Mouse (Mus musculus): ENCODE measurements at regions not wholly inside any gene's neighbourhood (a gene's known extent, or its start where the extent isn't known, plus 50 kb on each side); places are given as distances from the start of the nearest gene placed in this dataset.
A peak's percentile ranks its signal among the peaks of the same experiment; 100 is the strongest.

GRCm38 (mm10) chr2:160545527-160545926 lies 100.2 kb upstream of the Top1 start:
- H3K27ac ChIP-seq (replicated peaks; ENCODE audit: insufficient read depth, low read depth, low read length): no peak overlapping the region
- DNase-seq (ENCODE audit: extremely low read depth, low read depth, low spot score): no peak
- no peaks in the 10 kb centered on the region for H3K36me3 ChIP-seq (ENCODE audit: control insufficient read depth, insufficient read depth, low read length)
- 54% methylated on average over 4 of the region's 4 CpGs for WGBS
- no peaks in the 10 kb centered on the region for H3K4me1 ChIP-seq (ENCODE audit: control insufficient read depth, insufficient read depth, low read length)
- H3K4me3 ChIP-seq (ENCODE audit: insufficient read depth, low read depth, low read length): no peak overlapping the region
- no peaks in the 10 kb centered on the region for H3K27me3 ChIP-seq (ENCODE audit: control insufficient read depth, insufficient read depth, low read length)
- no peaks in the 10 kb centered on the region for H3K79me2 ChIP-seq (ENCODE audit: control insufficient read depth, insufficient read depth, low read length)
- no peak for TF ChIP-seq CTCF (IDR thresholded peaks at IDR 0.05; ENCODE audit: low read depth, low read length)
- no peak for TF ChIP-seq POLR2A (IDR thresholded peaks at IDR 0.05; ENCODE audit: extremely low read depth, insufficient read depth, low read length)
- no peak overlapping the region for H3K9ac ChIP-seq (ENCODE audit: low read depth, low read length)

DNA sequence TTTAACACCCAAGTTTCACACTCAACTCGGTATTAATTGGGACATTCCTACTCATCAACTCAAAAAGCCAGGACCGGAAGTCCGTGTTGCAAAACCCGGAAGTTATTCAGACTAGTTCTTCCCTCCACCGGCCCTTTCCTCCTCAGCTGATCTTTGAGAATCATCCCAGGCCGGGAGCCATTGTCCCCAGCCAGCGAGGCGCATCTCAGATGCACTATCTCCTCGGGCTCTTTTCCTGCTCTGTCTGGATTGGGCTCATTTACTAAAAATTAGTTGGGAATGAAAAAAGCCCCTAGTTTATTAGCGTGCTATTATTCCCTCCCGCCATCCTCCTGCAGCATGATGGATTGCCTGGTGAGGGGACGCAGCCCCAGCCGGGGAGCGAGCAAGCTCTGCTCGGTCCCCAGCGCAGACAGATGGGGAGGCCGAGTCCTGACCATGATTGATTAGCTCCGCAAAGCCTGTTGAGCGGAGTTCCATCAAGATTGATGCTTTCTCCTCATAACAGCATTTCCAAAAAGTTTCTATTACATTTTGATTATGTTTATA lies 93.5 kb upstream of the Top1 start:
- H3K9ac ChIP-seq (ENCODE audit: low read depth, low read length): no peak overlapping the region
- H3K4me3 ChIP-seq (ENCODE audit: insufficient read depth, low read depth, low read length): no peak overlapping the region
- no peak for DNase-seq (ENCODE audit: extremely low read depth, low read depth, low spot score)
- WGBS: 75% methylated on average over 19 of the region's 19 CpGs
- no peaks in the 10 kb centered on the region for H3K4me1 ChIP-seq (ENCODE audit: control insufficient read depth, insufficient read depth, low read length)
- H3K36me3 ChIP-seq (ENCODE audit: control insufficient read depth, insufficient read depth, low read length): no peaks in the 10 kb centered on the region
- no peaks in the 10 kb centered on the region for H3K27me3 ChIP-seq (ENCODE audit: control insufficient read depth, insufficient read depth, low read length)
- TF ChIP-seq POLR2A (IDR thresholded peaks at IDR 0.05; ENCODE audit: extremely low read depth, insufficient read depth, low read length) (no peak), CTCF (IDR thresholded peaks at IDR 0.05; ENCODE audit: low read depth, low read length) (no peak)
- H3K79me2 ChIP-seq (ENCODE audit: control insufficient read depth, insufficient read depth, low read length): no peaks in the 10 kb centered on the region
- H3K27ac ChIP-seq (replicated peaks; ENCODE audit: insufficient read depth, low read depth, low read length): no peak overlapping the region

- 83% methylated on average over 14 of the region's 14 CpGs for WGBS
- H3K27me3 ChIP-seq (ENCODE audit: control insufficient read depth, insufficient read depth, low read length): no peaks in the 10 kb centered on the region
- no peaks in the 10 kb centered on the region for H3K79me2 ChIP-seq (ENCODE audit: control insufficient read depth, insufficient read depth, low read length)
- no peak overlapping the region for H3K4me3 ChIP-seq (ENCODE audit: insufficient read depth, low read depth, low read length)
- TF ChIP-seq CTCF (IDR thresholded peaks at IDR 0.05; ENCODE audit: low read depth, low read length) (no peak), POLR2A (IDR thresholded peaks at IDR 0.05; ENCODE audit: extremely low read depth, insufficient read depth, low read length) (no peak)
- no peak for DNase-seq (ENCODE audit: extremely low read depth, low read depth, low spot score)
- H3K9ac ChIP-seq (ENCODE audit: low read depth, low read length): no peak overlapping the region
- H3K4me1 ChIP-seq (ENCODE audit: control insufficient read depth, insufficient read depth, low read length): no peaks in the 10 kb centered on the region
- no peaks in the 10 kb centered on the region for H3K36me3 ChIP-seq (ENCODE audit: control insufficient read depth, insufficient read depth, low read length)
- H3K27ac ChIP-seq (replicated peaks; ENCODE audit: insufficient read depth, low read depth, low read length): no peak overlapping the region
These were observed 84.0 kb upstream of the Top1 start for GRCm38 (mm10) chr2:160561711-160562110.

DNA sequence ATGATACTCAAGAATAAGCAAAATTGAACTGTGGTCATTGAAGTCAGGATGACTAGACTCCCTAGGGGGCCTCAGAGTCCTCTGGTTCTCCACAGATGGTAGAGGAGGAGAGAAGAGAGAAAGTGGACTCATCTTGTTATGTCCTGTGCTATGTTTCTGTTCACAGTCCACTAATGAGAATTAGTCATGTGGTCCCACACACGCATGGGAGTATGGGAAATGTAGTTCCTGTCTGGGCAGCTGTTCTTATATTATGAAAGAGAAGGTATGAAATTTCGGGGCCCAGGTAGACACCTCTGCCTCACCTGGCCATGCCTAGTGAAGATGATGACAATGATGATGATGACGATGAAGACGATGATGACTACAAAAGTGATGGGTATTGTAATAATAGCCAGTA lies 77.9 kb upstream of the Top1 start:
- Histone ChIP-seq H3K4me3 (ENCODE audit: insufficient read depth, low read depth, low read length) (no peak overlapping the region), H3K36me3 (ENCODE audit: control insufficient read depth, insufficient read depth, low read length) (no peaks in the 10 kb centered on the region), H3K27me3 (ENCODE audit: control insufficient read depth, insufficient read depth, low read length) (no peaks in the 10 kb centered on the region), H3K9ac (ENCODE audit: low read depth, low read length) (no peak overlapping the region), H3K4me1 (ENCODE audit: control insufficient read depth, insufficient read depth, low read length) (no peaks in the 10 kb centered on the region), H3K79me2 (ENCODE audit: control insufficient read depth, insufficient read depth, low read length) (no peaks in the 10 kb centered on the region), H3K27ac (replicated peaks; ENCODE audit: insufficient read depth, low read depth, low read length) (no peak overlapping the region)
- DNase-seq (ENCODE audit: extremely low read depth, low read depth, low spot score): no peak
- TF ChIP-seq CTCF (IDR thresholded peaks at IDR 0.05; ENCODE audit: low read depth, low read length) (no peak), POLR2A (IDR thresholded peaks at IDR 0.05; ENCODE audit: extremely low read depth, insufficient read depth, low read length) (no peak)
- 92% methylated on average over 4 of the region's 4 CpGs for WGBS

DNA sequence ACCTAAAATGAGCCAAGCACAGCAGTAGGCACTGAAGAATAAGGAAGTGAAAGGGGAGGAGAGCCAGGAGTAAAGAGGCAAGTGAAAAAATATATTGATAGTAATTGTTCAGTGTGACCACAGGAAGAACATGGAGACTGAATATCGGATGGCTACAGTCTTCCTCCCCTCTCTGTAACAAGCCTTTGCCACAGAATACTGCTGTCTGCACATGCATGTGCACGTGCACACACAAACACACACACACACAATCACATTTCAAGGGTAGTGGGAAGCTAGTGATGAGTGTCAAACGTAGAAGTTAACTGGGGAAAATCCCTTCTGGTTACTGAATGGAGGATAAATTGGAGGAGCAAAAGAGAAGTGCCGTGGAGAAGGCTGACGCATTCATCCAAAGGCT lies 76.2 kb upstream of the Top1 start:
- Histone ChIP-seq H3K27me3 (ENCODE audit: control insufficient read depth, insufficient read depth, low read length) (no peaks in the 10 kb centered on the region), H3K9ac (ENCODE audit: low read depth, low read length) (no peak overlapping the region), H3K4me3 (ENCODE audit: insufficient read depth, low read depth, low read length) (no peak overlapping the region), H3K36me3 (ENCODE audit: control insufficient read depth, insufficient read depth, low read length) (no peaks in the 10 kb centered on the region), H3K27ac (replicated peaks; ENCODE audit: insufficient read depth, low read depth, low read length) (no peak overlapping the region), H3K4me1 (ENCODE audit: control insufficient read depth, insufficient read depth, low read length) (no peaks in the 10 kb centered on the region), H3K79me2 (ENCODE audit: control insufficient read depth, insufficient read depth, low read length) (no peaks in the 10 kb centered on the region)
- no peak for DNase-seq (ENCODE audit: extremely low read depth, low read depth, low spot score)
- 78% methylated on average over 5 of the region's 5 CpGs for WGBS
- TF ChIP-seq CTCF (IDR thresholded peaks at IDR 0.05; ENCODE audit: low read depth, low read length) (no peak), POLR2A (IDR thresholded peaks at IDR 0.05; ENCODE audit: extremely low read depth, insufficient read depth, low read length) (no peak)

- Histone ChIP-seq H3K27me3 (ENCODE audit: control insufficient read depth, insufficient read depth, low read length) (0 out of 2 replicates have a peak, but pooled peaks cover 4% of the 10 kb centered on the region), H3K79me2 (ENCODE audit: control insufficient read depth, insufficient read depth, low read length) (no peaks in the 10 kb centered on the region), H3K27ac (replicated peaks; ENCODE audit: insufficient read depth, low read depth, low read length) (no peak overlapping the region), H3K4me1 (ENCODE audit: control insufficient read depth, insufficient read depth, low read length) (no peaks in the 10 kb centered on the region), H3K36me3 (ENCODE audit: control insufficient read depth, insufficient read depth, low read length) (no peaks in the 10 kb centered on the region), H3K4me3 (ENCODE audit: insufficient read depth, low read depth, low read length) (no peak overlapping the region), H3K9ac (ENCODE audit: low read depth, low read length) (no peak overlapping the region)
- DNase-seq (ENCODE audit: extremely low read depth, low read depth, low spot score): peak; percentile 29
- TF ChIP-seq CTCF (IDR thresholded peaks at IDR 0.05; ENCODE audit: low read depth, low read length): peak; percentile 99
- no peak for TF ChIP-seq POLR2A (IDR thresholded peaks at IDR 0.05; ENCODE audit: extremely low read depth, insufficient read depth, low read length)
- 16% methylated on average over 17 of the region's 17 CpGs for WGBS
These were observed 67.0 kb upstream of the Top1 start for GRCm38 (mm10) chr2:160578384-160579320.
